Mouse (Mus musculus): ENCODE results near the gene Zfp800. TPM values are rescaled to one million over a fixed set of nuclear protein-coding genes. Genes with fewer than 3 reads are reported as not detected.
A peak's percentile ranks its signal among the peaks of the same experiment; 100 is the strongest.

Gene Zfp800
- total and polyA plus RNA-seq, 3 experiments, result 41.6 to 71.9 (median 43.2) TPM

GRCm38 (mm10) chr6:28295581-28295980, 102.2 kb downstream of the Zfp800 start:
- H3K4me3 ChIP-seq (ENCODE audit: control insufficient read depth in 1 of 2, insufficient read depth in 1 of 2, low read depth in 2 of 2, low read length in 2 of 2), result no peak overlapping the region
- no peaks in the 10 kb centered on the region for H3K9me3 ChIP-seq (replicated peaks; ENCODE audit: insufficient read depth, low read length)
- no peak overlapping the region for H3K9ac ChIP-seq (ENCODE audit: control insufficient read depth, low read depth, low read length, poor library complexity, severe bottlenecking)
- TF ChIP-seq NRF1 (IDR thresholded peaks at IDR 0.05; ENCODE audit: insufficient read depth, low read depth, low read length, poor library complexity, severe bottlenecking), result no peak
- TF ChIP-seq ELF1 (IDR thresholded peaks at IDR 0.05; ENCODE audit: low read depth, low read length), result no peak
- TF ChIP-seq GATA1 (IDR thresholded peaks at IDR 0.05; ENCODE audit: low read depth, low read length), result no peak
- no peak for TF ChIP-seq GABPA (IDR thresholded peaks at IDR 0.05; ENCODE audit: low read depth, low read length)
- TF ChIP-seq MYB (IDR thresholded peaks at IDR 0.05; ENCODE audit: low read depth, low read length), result no peak
- TF ChIP-seq HCFC1 (IDR thresholded peaks at IDR 0.05; ENCODE audit: low read depth, low read length), result no peak
- TF ChIP-seq MYC (IDR thresholded peaks at IDR 0.05; ENCODE audit: low read depth, low read length), result no peak
- TF ChIP-seq EP300 (IDR thresholded peaks at IDR 0.05; ENCODE audit: low read depth in 1 of 2, low read length in 2 of 2), result no peak
- no peak for TF ChIP-seq ZNF384 (IDR thresholded peaks at IDR 0.05; ENCODE audit: low read depth, low read length)
- TF ChIP-seq TAL1 (IDR thresholded peaks at IDR 0.05; ENCODE audit: low read length), result no peak
- TF ChIP-seq SIN3A (IDR thresholded peaks at IDR 0.05; ENCODE audit: low read length), result no peak
- no peak for TF ChIP-seq CTCF (IDR thresholded peaks at IDR 0.05 in 2 of 3, conservative IDR thresholded peaks at IDR 0.05 in 1 of 3; ENCODE audit: control insufficient read depth in 1 of 3, insufficient read depth in 1 of 3, low read depth in 2 of 3, low read length in 3 of 3, poor library complexity in 1 of 3, severe bottlenecking in 1 of 3)
- no peak for TF ChIP-seq TCF12 (IDR thresholded peaks at IDR 0.05; ENCODE audit: low read depth, low read length)
- H3K4me1 ChIP-seq (ENCODE audit: control insufficient read depth in 1 of 2, insufficient read depth in 2 of 2, low read length in 2 of 2), result no peaks in the 10 kb centered on the region
- DNase-seq (ENCODE audit: low read depth, low spot score), result no peak
- no peaks in the 10 kb centered on the region for H3K36me3 ChIP-seq (ENCODE audit: control insufficient read depth in 1 of 2, insufficient read depth in 2 of 2, low read length in 2 of 2)
- H3K79me2 ChIP-seq (ENCODE audit: control insufficient read depth, insufficient read depth, low read length, poor library complexity), result no peaks in the 10 kb centered on the region
- no peak overlapping the region for H3K27ac ChIP-seq (ENCODE audit: control insufficient read depth, low read depth, low read length)
- no peaks in the 10 kb centered on the region; a peak in 2 of 4 replicates for H3K27me3 ChIP-seq (ENCODE audit: control insufficient read depth in 1 of 2, insufficient read depth in 2 of 2, low read length in 2 of 2)

GRCm38 (mm10) chr6:28292810-28293209, 105.0 kb downstream of the Zfp800 start:
- no peak overlapping the region for H3K27ac ChIP-seq (ENCODE audit: control insufficient read depth, low read depth, low read length)

More at GRCm38 (mm10) chr6:28292810-28293209, 105.0 kb downstream of the Zfp800 start:
- H3K27me3 ChIP-seq (ENCODE audit: control insufficient read depth in 1 of 2, insufficient read depth in 2 of 2, low read length in 2 of 2), result no peaks in the 10 kb centered on the region; a peak in 3 of 4 replicates
- H3K9ac ChIP-seq (ENCODE audit: control insufficient read depth, low read depth, low read length, poor library complexity, severe bottlenecking), result no peak overlapping the region
- no peak overlapping the region for H3K4me3 ChIP-seq (ENCODE audit: control insufficient read depth in 1 of 2, insufficient read depth in 1 of 2, low read depth in 2 of 2, low read length in 2 of 2)
- no peaks in the 10 kb centered on the region for H3K79me2 ChIP-seq (ENCODE audit: control insufficient read depth, insufficient read depth, low read length, poor library complexity)
- no peaks in the 10 kb centered on the region for H3K36me3 ChIP-seq (ENCODE audit: control insufficient read depth in 1 of 2, insufficient read depth in 2 of 2, low read length in 2 of 2)
- peak; percentile 3 for DNase-seq (ENCODE audit: low read depth, low spot score)
- H3K9me3 ChIP-seq (replicated peaks; ENCODE audit: insufficient read depth, low read length), result no peaks in the 10 kb centered on the region
- no peak for TF ChIP-seq SIN3A (IDR thresholded peaks at IDR 0.05; ENCODE audit: low read length)
- TF ChIP-seq ZNF384 (IDR thresholded peaks at IDR 0.05; ENCODE audit: low read depth, low read length), result no peak
- no peak for TF ChIP-seq CHD2 (IDR thresholded peaks at IDR 0.05; ENCODE audit: low read length)
- no peak for TF ChIP-seq ELF1 (IDR thresholded peaks at IDR 0.05; ENCODE audit: low read depth, low read length)
- TF ChIP-seq CHD1 (IDR thresholded peaks at IDR 0.05; ENCODE audit: low read depth, low read length), result no peak
- no peak for TF ChIP-seq RAD21 (IDR thresholded peaks at IDR 0.05; ENCODE audit: low read depth, low read length)
- TF ChIP-seq BHLHE40 (IDR thresholded peaks at IDR 0.05; ENCODE audit: borderline replicate concordance, low read depth, low read length), result no peak
- TF ChIP-seq MYB (IDR thresholded peaks at IDR 0.05; ENCODE audit: low read depth, low read length), result no peak
- no peak for TF ChIP-seq MEF2A (IDR thresholded peaks at IDR 0.05; ENCODE audit: extremely low read depth, insufficient replicate concordance, low read depth, low read length, poor library complexity, severe bottlenecking)
- no peak for TF ChIP-seq POLR2A (IDR thresholded peaks at IDR 0.05; ENCODE audit: control insufficient read depth in 1 of 2, insufficient read depth in 1 of 2, low read depth in 1 of 2, low read length in 2 of 2, poor library complexity in 1 of 2)
- no peak for TF ChIP-seq MAFK (IDR thresholded peaks at IDR 0.05; ENCODE audit: borderline replicate concordance, low read depth, low read length)
- no peak for TF ChIP-seq UBTF (IDR thresholded peaks at IDR 0.05; ENCODE audit: borderline replicate concordance, insufficient read depth, low read depth, low read length)
- no peak for TF ChIP-seq MYC (IDR thresholded peaks at IDR 0.05; ENCODE audit: low read depth, low read length)
- no peak for TF ChIP-seq ZC3H11A (IDR thresholded peaks at IDR 0.05; ENCODE audit: low read depth, low read length)
- no peak for TF ChIP-seq EP300 (IDR thresholded peaks at IDR 0.05; ENCODE audit: low read depth in 1 of 2, low read length in 2 of 2)
- H3K4me1 ChIP-seq (ENCODE audit: control insufficient read depth in 1 of 2, insufficient read depth in 2 of 2, low read length in 2 of 2), result no peaks in the 10 kb centered on the region

All from MEL (cell line).